Mouse (Mus musculus): Measurements from ENCODE around the gene Capn15.
A peak's percentile ranks its signal among the peaks of the same experiment; 100 is the strongest.

Gene Capn15

GRCm38 (mm10) chr17:25992274-25992673, 6.7 kb upstream of the Capn15 start:
- DNase-seq: no peak

DNA sequence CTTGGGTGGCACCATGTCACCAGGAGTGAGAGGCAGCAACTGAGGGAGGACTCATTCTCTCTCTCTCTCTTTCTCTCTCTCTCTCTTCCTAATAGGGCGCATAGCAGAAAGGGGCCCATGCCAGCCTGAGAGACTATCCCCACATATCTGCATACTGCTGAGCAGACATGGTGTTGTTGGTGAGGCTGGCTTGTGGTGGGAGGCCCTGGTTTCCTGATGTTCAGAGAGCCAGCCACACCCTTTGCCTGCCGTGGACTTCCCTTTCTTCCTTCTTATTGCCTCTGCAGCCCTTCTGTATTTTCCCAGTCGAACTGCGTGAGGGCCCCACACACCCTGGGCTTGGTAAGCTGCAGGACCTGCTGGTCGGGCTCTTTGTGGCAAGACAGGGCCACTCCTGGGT, 4.7 kb upstream of the Capn15 start:
- no peak for DNase-seq

GRCm38 (mm10) chr17:25984556-25985305, 865 bp downstream of the Capn15 start:
- no peak for DNase-seq

DNA sequence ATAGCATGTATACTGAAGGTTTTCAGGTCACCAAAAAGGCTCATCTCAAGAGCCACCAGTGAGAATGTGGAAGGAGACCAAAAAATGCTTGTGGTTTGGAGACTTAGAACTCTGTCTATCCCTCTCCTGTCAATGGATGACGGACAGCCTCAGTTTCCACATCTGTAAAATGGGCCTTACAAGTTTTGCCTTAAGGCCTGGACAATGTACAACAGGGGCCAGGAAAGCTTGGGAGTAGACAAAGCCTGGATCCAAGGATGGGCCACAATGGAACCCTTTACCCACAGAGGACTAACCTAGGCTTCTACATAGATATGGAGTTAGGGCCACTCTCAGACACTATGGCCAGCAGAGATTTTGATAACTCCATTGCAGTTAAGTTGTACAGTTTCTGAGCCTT, 1.5 kb downstream of the Capn15 start:
- no peak for DNase-seq

DNA sequence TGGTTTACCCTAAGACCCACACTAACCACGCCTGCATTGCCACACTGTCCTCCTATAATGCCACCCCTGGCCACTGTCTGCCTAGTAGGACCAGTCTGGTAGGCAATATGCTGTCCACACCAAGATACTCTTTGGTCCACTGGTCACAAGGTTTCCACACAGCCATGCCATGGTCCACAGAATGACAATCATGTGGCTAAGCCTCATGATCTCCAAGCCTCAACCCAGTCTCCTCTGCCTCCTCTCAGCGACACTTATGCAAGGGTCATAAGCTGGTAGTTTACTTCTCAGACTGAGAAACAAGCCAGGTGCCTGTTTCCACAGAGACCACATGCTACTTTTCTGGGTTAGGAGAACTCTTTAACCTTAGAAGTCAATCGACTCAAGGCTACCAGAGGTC, 2.7 kb downstream of the Capn15 start:
- no peak for DNase-seq

- no peak for DNase-seq
These were observed 4.7 kb downstream of the Capn15 start for GRCm38 (mm10) chr17:25980854-25981253.

GRCm38 (mm10) chr17:25979829-25980738, 5.5 kb downstream of the Capn15 start:
- no peak for DNase-seq

DNA sequence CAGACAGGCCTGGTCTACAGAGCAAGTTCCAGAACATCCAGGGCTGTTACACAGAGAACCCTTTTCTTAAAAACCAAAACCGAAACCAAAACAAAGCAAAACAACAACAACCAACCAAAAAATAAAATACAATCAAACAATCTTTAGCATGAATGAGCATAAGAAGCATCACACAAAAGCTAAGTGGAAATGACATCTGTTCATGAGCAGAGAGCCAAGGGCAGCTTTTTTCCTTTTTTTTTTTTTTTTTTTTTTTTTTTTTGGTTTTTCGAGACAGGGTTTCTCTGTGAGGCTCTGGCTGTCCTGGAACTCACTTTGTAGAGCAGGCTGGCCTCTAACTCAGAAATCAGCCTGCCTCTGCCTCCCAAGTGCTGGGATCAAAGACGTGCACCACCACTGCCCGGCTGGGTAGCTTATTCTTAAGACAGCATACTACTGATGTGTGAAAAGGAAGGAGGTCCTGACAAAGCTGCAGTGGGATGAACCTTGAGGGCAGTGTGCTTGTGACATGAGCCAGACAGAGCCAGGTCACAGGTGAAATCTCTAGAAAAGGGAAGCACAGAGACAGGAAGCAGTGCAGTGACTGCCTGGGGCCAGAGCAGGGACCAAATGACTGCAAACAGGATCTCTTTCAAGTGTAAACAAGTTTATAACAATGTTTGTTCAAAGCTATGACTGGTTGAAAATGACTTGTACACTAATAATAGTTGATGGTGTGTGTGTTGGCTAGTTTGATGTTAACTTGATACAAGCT, 14.5 kb downstream of the Capn15 start:
- DNase-seq: no peak

DNA sequence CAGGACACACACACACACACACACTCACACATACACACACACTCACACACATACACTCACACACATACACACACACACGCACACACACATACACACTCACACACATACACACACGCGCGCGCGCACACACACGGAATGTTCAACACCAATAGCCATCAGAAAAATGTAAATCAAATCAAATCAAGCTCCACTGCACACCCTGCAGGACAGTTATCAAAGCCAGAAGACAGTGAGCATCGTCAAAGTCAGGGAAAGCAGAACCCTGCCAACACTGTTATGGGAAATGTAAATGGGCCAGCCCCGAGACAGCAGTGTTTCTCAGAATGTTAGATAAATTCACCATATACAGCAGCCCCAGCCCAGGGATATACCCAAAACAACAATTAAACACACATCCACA, 15.1 kb downstream of the Capn15 start:
- DNase-seq: no peak

DNA sequence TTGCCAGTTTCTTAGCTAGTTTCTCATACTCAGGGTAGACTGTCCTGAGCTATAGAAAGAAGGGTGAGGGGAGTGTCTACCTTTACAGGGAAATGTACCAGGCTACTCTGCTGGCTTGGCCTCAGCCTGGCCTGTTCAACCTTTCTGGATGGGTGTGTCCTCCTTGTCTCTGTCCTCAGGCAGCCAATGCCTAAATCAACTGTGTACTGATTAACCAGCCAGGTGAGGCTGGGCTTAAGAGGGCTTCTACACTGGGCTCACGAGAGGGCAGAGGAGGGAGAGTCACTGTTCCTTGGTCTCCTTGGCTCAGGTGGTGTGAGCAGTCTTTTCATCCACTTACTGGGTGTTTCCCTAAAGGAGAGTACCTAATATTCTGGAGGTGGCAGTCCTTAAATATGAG, 17.4 kb downstream of the Capn15 start:
- peak; percentile 25 for DNase-seq

- peak; percentile 18 for DNase-seq
These were observed 17.9 kb downstream of the Capn15 start for GRCm38 (mm10) chr17:25967652-25968051.

- DNase-seq: no peak
These were observed 21.3 kb downstream of the Capn15 start for GRCm38 (mm10) chr17:25964271-25964670.

DNA sequence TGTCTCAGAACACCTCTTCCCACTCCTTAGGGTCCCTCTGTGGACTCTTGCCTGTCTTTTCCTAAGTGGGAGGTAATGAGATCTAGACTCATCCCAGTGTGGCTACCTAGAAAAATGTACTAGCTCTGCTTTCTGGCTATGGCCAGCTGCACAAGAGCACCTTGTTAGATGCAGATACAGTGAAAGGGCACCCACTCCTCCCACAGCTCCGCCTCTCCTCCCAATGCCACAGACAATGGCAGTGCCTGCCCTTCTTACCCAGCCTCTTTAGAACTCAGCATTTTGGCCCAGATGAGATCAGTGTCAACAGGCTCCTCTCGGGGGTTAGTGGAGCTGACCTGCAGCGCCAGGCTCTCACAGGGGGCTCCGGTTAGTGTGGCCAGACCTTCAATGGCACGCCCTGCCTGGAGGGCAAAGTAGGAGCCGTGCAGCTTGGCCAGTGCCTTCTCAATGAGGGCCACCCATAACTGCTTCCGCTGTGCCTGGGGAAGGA, 23.1 kb downstream of the Capn15 start:
- no peak for DNase-seq

DNA sequence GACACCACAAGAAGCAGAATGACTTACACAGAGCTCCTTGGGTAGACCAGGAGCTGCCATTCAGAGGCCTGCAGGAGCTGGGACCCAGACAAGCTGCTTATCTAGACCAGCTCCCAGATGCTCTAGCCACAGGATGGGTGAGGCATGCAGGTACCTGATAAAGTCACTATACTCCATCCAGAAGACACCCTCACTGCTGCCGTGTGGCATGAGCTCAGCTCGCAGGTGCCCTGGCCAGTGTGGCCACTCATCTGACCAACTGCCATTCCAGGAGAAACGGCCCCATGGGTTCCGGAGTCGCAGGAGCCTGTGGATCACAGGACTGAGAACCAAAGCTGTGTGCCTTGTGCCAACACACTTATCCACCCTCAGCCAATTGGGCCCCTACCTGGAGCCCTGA, 24.0 kb downstream of the Capn15 start:
- no peak for DNase-seq

- DNase-seq: no peak
These were observed 25.7 kb downstream of the Capn15 start for GRCm38 (mm10) chr17:25959630-25960467.

DNA sequence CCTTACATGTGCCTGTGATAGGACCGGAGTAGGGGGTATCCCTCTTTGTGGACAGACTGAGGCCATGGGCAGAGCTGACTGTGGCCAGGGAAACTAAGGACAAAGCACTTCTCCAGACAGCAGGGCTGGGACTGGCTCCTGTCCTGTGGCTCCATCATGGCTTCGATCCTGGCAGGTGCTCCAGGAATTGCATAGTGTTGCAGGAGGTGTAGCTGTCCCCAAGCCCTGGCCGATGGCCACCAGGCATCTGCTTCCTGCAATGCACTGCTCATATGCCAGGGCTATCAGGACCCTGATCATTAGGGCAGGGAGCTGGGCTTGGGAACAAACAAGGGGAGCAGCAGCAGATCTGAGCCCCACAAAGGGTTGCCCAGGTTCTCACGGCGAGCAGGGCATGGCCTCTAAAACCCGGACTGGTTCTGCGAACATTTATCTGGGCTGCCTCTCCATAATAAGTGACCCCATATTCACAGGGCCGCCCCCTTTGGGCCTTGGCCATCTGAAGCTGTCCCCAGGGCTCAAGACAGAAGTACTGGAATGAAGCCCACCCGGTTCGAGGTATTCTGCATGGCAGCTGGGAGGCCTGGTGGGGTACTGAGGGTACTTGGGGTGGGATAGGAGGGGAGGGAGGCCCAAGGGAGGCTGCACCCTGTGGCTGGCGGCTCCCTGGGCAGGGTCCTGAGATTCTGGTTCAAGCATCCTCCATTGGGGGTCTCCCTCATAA, 26.7 kb downstream of the Capn15 start:
- no peak for DNase-seq

DNA sequence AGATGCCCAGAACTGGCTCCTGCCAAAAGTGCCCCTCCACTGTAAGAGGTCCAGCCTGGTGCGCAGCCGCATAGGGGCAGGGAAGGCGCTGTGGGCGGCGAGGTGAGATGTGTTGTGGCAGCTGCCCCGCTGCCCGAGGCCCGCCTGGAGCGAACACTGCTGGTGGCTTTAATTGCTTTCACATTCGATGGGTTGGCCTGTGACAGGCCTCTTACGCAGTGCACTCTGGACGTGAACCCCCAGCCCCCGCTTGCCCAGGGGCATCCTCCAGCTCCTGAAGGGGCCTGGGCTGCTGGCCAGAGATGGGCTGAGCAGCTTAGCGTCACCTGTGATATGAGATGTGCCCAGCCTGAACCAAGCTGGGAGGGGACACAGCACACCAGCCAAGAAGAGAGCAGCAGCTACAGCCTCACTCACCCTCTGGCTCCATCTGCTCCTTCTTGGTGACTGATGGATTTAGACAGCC, 28.0 kb downstream of the Capn15 start:
- DNase-seq: no peak

DNA sequence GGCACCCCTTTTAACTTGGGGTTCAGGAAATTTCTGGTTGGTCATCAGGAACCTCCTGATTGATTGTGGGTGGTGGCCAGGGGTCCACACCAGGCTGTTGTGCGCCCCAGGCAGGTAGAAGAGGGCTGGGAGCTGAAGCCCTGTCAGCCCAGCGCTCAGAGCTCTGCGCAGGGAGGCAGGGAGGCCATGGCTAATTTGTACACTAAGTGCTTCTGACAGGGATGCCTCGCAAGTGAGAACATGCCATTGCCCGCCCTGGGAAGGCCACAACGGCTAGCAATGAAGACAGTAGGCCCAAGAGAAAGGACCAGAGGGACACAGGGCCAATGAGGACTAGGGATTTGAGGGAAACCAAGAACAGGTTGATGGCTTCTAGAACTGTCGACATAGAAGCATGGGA, 29.0 kb downstream of the Capn15 start:
- DNase-seq: no peak

DNA sequence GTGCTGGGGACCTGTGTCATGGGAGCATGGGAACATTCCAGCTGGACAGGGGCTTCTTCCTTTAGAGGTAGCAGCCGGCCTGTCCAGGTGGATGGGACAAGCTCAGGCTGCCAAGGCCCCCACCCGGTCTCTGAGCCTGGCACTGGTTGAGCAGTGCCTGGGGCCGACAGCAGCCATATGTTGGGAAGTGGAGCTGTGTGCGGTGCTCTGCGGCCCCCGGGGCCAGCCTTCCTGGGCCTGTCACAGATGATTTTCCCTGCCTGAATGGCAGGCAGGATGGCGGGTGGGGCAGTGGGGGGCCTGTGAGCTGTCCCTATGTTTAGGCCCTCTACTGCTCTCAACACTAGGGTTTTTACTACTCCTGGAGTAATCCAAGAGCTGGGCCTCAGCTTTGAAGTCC, 29.4 kb downstream of the Capn15 start:
- no peak for DNase-seq

DNA sequence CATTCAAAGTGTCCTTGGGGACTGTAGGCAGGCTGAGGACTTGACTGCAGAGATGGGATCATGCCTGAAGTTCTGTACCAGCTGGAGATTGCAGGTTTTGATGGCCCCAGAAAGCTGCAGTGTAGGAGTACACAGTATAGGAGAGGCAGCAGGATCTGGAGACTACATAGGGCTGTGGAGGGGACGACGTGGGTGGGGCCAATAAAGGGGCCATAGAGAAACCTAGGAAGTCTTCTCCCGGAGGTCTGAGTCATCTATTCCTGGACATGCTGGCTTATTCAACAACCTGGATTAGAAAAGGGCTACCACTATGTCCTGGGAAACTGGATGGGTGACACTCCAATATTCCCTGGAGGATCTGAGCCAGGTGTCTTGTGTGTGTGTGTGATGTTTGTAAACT, 29.9 kb downstream of the Capn15 start:
- DNase-seq: no peak

GRCm38 (mm10) chr17:25954671-25955070, 30.9 kb downstream of the Capn15 start:
- no peak for DNase-seq

GRCm38 (mm10) chr17:25953161-25953560, 32.4 kb downstream of the Capn15 start:
- no peak for DNase-seq
